Mouse (Mus musculus): Measurements from ENCODE around the gene Phlda3. TPM values are rescaled to one million over a fixed set of nuclear protein-coding genes. Genes with fewer than 3 reads are reported as not detected.

Gene Phlda3
- polyA plus RNA-seq, 1 experiment from 2014 or later, result 20.7 TPM

GRCm38 (mm10) chr1:135777046-135777445 lies 11.1 kb downstream of the Phlda3 start:
- H3K36me3 ChIP-seq (ENCODE audit: control insufficient read depth, insufficient read depth, low read length), result no peaks in the 10 kb centered on the region
- no peak overlapping the region for H3K4me3 ChIP-seq (replicated peaks; ENCODE audit: low read depth, low read length)
- DNase-seq (no peak), ATAC-seq (ENCODE audit: low FRiP score, low TSS enrichment) (no peak)
- H3K9ac ChIP-seq (replicated peaks; ENCODE audit: low read length), result no peak overlapping the region
- whole genome bisulfite sequencing, result 100% methylated on average over 1 of the region's 1 CpGs
- no peaks in the 10 kb centered on the region for H3K9me3 ChIP-seq (ENCODE audit: control insufficient read depth, low read length)
- no peak overlapping the region for H3K27ac ChIP-seq (replicated peaks; ENCODE audit: low read depth, low read length)
- H3K27me3 ChIP-seq (ENCODE audit: control insufficient read depth, insufficient read depth, low read length), result peaks cover 3% of the 10 kb centered on the region; the same call in 1 of the 2 replicates
- peaks cover 7% of the 10 kb centered on the region; the same call in 1 of the 2 replicates for H3K4me1 ChIP-seq (ENCODE audit: control insufficient read depth, insufficient read depth, low read length)
- no peak overlapping the region for H3K4me2 ChIP-seq (ENCODE audit: low read length)

- Histone ChIP-seq H3K9ac (replicated peaks; ENCODE audit: low read length) (no peak within 1 kb of the TSS), H3K27ac (replicated peaks; ENCODE audit: low read depth, low read length) (no peak within 1 kb of the TSS), H3K4me3 (replicated peaks; ENCODE audit: low read depth, low read length) (no peak within 1 kb of the TSS), H3K9me3 (ENCODE audit: control insufficient read depth, low read length) (no peaks in the 10 kb centered on the region), H3K4me1 (ENCODE audit: control insufficient read depth, insufficient read depth, low read length) (peaks cover 7% of the 10 kb centered on the region; the same call in 1 of the 2 replicates), H3K36me3 (ENCODE audit: control insufficient read depth, insufficient read depth, low read length) (no peaks in the 10 kb centered on the region), H3K4me2 (ENCODE audit: low read length) (no peak within 1 kb of the TSS), H3K27me3 (ENCODE audit: control insufficient read depth, insufficient read depth, low read length) (peaks cover 3% of the 10 kb centered on the region; the same call in 1 of the 2 replicates)
- ATAC-seq (ENCODE audit: low FRiP score, low TSS enrichment) (peak; percentile 67), DNase-seq (peak; percentile 39)
- 29% methylated on average over 22 of the region's 22 CpGs for WGBS
Measured at GRCm38 (mm10) chr1:135778780-135779535, 13.0 kb downstream of the Phlda3 start, which contains the start of gene Tnni1. Tnni1 (plus strand) TSS chr1:135779434.

- H3K27me3 ChIP-seq (ENCODE audit: control insufficient read depth, insufficient read depth, low read length), result peaks cover 3% of the 10 kb centered on the region; the same call in 1 of the 2 replicates
- H3K9ac ChIP-seq (replicated peaks; ENCODE audit: low read length), result no peak overlapping the region
- no peak overlapping the region for H3K4me3 ChIP-seq (replicated peaks; ENCODE audit: low read depth, low read length)
- DNase-seq (no peak), ATAC-seq (ENCODE audit: low FRiP score, low TSS enrichment) (no peak)
- WGBS, result 54% methylated on average over 4 of the region's 4 CpGs
- peaks cover 7% of the 10 kb centered on the region; the same call in 1 of the 2 replicates for H3K4me1 ChIP-seq (ENCODE audit: control insufficient read depth, insufficient read depth, low read length)
- H3K27ac ChIP-seq (replicated peaks; ENCODE audit: low read depth, low read length), result no peak overlapping the region
- no peak overlapping the region for H3K4me2 ChIP-seq (ENCODE audit: low read length)
- no peaks in the 10 kb centered on the region for H3K9me3 ChIP-seq (ENCODE audit: control insufficient read depth, low read length)
- no peaks in the 10 kb centered on the region for H3K36me3 ChIP-seq (ENCODE audit: control insufficient read depth, insufficient read depth, low read length)
Measured at GRCm38 (mm10) chr1:135780649-135781048, 14.7 kb downstream of the Phlda3 start.

GRCm38 (mm10) chr1:135781220-135781619 lies 15.3 kb downstream of the Phlda3 start:
- peaks cover 3% of the 10 kb centered on the region; the same call in 1 of the 2 replicates for H3K27me3 ChIP-seq (ENCODE audit: control insufficient read depth, insufficient read depth, low read length)
- DNase-seq (peak; percentile 86), ATAC-seq (ENCODE audit: low FRiP score, low TSS enrichment) (0 out of 2 replicates have a peak, but pooled peaks have one; percentile 31)
- H3K27ac ChIP-seq (replicated peaks; ENCODE audit: low read depth, low read length), result no peak overlapping the region
- 13% methylated on average over 13 of the region's 13 CpGs for WGBS
- no peaks in the 10 kb centered on the region for H3K36me3 ChIP-seq (ENCODE audit: control insufficient read depth, insufficient read depth, low read length)
- H3K9ac ChIP-seq (replicated peaks; ENCODE audit: low read length), result no peak overlapping the region
- no peak overlapping the region for H3K4me3 ChIP-seq (replicated peaks; ENCODE audit: low read depth, low read length)
- H3K9me3 ChIP-seq (ENCODE audit: control insufficient read depth, low read length), result no peaks in the 10 kb centered on the region
- peaks cover 7% of the 10 kb centered on the region; the same call in 1 of the 2 replicates for H3K4me1 ChIP-seq (ENCODE audit: control insufficient read depth, insufficient read depth, low read length)
- no peak overlapping the region for H3K4me2 ChIP-seq (ENCODE audit: low read length)

GRCm38 (mm10) chr1:135782816-135783215 lies 16.9 kb downstream of the Phlda3 start:
- no peaks in the 10 kb centered on the region for H3K9me3 ChIP-seq (ENCODE audit: control insufficient read depth, low read length)
- 24% methylated on average over 10 of the region's 10 CpGs for WGBS
- peaks cover 3% of the 10 kb centered on the region; the same call in 1 of the 2 replicates for H3K27me3 ChIP-seq (ENCODE audit: control insufficient read depth, insufficient read depth, low read length)

GRCm38 (mm10) chr1:135787799-135788198 lies 21.9 kb downstream of the Phlda3 start:
- 55% methylated on average over 3 of the region's 3 CpGs for WGBS
- H3K9ac ChIP-seq (replicated peaks; ENCODE audit: low read length), result no peak overlapping the region
- H3K27ac ChIP-seq (replicated peaks; ENCODE audit: low read depth, low read length), result no peak overlapping the region
- no peak overlapping the region for H3K4me3 ChIP-seq (replicated peaks; ENCODE audit: low read depth, low read length)
- ATAC-seq (ENCODE audit: low FRiP score, low TSS enrichment) (no peak), DNase-seq (peak; percentile 86)
- H3K4me1 ChIP-seq (ENCODE audit: control insufficient read depth, insufficient read depth, low read length), result no peaks in the 10 kb centered on the region
- no peaks in the 10 kb centered on the region for H3K9me3 ChIP-seq (ENCODE audit: control insufficient read depth, low read length)
- no peak overlapping the region for H3K4me2 ChIP-seq (ENCODE audit: low read length)
- no peaks in the 10 kb centered on the region for H3K36me3 ChIP-seq (ENCODE audit: control insufficient read depth, insufficient read depth, low read length)
- H3K27me3 ChIP-seq (ENCODE audit: control insufficient read depth, insufficient read depth, low read length), result no peaks in the 10 kb centered on the region

More at GRCm38 (mm10) chr1:135782816-135783215, 16.9 kb downstream of the Phlda3 start:
- no peak overlapping the region for H3K9ac ChIP-seq (replicated peaks; ENCODE audit: low read length)
- H3K4me3 ChIP-seq (replicated peaks; ENCODE audit: low read depth, low read length), result no peak overlapping the region
- no peaks in the 10 kb centered on the region for H3K36me3 ChIP-seq (ENCODE audit: control insufficient read depth, insufficient read depth, low read length)
- DNase-seq (no peak), ATAC-seq (ENCODE audit: low FRiP score, low TSS enrichment) (no peak)
- H3K4me1 ChIP-seq (ENCODE audit: control insufficient read depth, insufficient read depth, low read length), result peaks cover 7% of the 10 kb centered on the region; the same call in 1 of the 2 replicates
- no peak overlapping the region for H3K4me2 ChIP-seq (ENCODE audit: low read length)
- H3K27ac ChIP-seq (replicated peaks; ENCODE audit: low read depth, low read length), result no peak overlapping the region

GRCm38 (mm10) chr1:135788708-135789107 lies 22.8 kb downstream of the Phlda3 start:
- no peaks in the 10 kb centered on the region for H3K9me3 ChIP-seq (ENCODE audit: control insufficient read depth, low read length)
- no peak overlapping the region for H3K27ac ChIP-seq (replicated peaks; ENCODE audit: low read depth, low read length)
- DNase-seq (no peak), ATAC-seq (ENCODE audit: low FRiP score, low TSS enrichment) (no peak)
- 48% methylated on average over 10 of the region's 10 CpGs for WGBS
- no peaks in the 10 kb centered on the region for H3K27me3 ChIP-seq (ENCODE audit: control insufficient read depth, insufficient read depth, low read length)
- no peak overlapping the region for H3K4me2 ChIP-seq (ENCODE audit: low read length)
- no peak overlapping the region for H3K9ac ChIP-seq (replicated peaks; ENCODE audit: low read length)
- H3K4me3 ChIP-seq (replicated peaks; ENCODE audit: low read depth, low read length), result no peak overlapping the region
- no peaks in the 10 kb centered on the region for H3K36me3 ChIP-seq (ENCODE audit: control insufficient read depth, insufficient read depth, low read length)
- no peaks in the 10 kb centered on the region for H3K4me1 ChIP-seq (ENCODE audit: control insufficient read depth, insufficient read depth, low read length)

- no peaks in the 10 kb centered on the region for H3K36me3 ChIP-seq (ENCODE audit: control insufficient read depth, insufficient read depth, low read length)
- H3K9ac ChIP-seq (replicated peaks; ENCODE audit: low read length), result no peak overlapping the region
- WGBS, result 11% methylated on average over 5 of the region's 5 CpGs
- ATAC-seq (ENCODE audit: low FRiP score, low TSS enrichment), result no peak
- H3K4me2 ChIP-seq (ENCODE audit: low read length), result no peak overlapping the region
- H3K4me3 ChIP-seq (replicated peaks; ENCODE audit: low read depth, low read length), result no peak overlapping the region
- DNase-seq, result peak; percentile 84
- peaks cover 6% of the 10 kb centered on the region for H3K4me1 ChIP-seq (ENCODE audit: control insufficient read depth, insufficient read depth, low read length)
- no peaks in the 10 kb centered on the region for H3K9me3 ChIP-seq (ENCODE audit: control insufficient read depth, low read length)
- peaks cover 2% of the 10 kb centered on the region; the same call in 1 of the 2 replicates for H3K27me3 ChIP-seq (ENCODE audit: control insufficient read depth, insufficient read depth, low read length)
- no peak overlapping the region for H3K27ac ChIP-seq (replicated peaks; ENCODE audit: low read depth, low read length)
Measured at GRCm38 (mm10) chr1:135789815-135790214, 23.9 kb downstream of the Phlda3 start.

All from midbrain, embryonic 14.5 days (tissue).